Comparison of ENCODE assay signal across 8 mouse cellular contexts in genomic region chr7:25181331-25181790, GRCm38 (mm10). TPM values are rescaled to one million over a fixed set of nuclear protein-coding genes. Genes with fewer than 3 reads are reported as not detected.
DNase-seq lines count a peak whose midpoint lies in the region; ATAC-seq and TF ChIP-seq lines count a peak whose summit lies in the region.

No protein-coding gene starts in this region.

- TF ChIP-seq CTCF in lung, postnatal 0 days (IDR thresholded peaks at IDR 0.05) = peak; percentile 76
- peak; percentile 74 for TF ChIP-seq CTCF in olfactory bulb, adult 2 months (IDR thresholded peaks at IDR 0.05; ENCODE audit: insufficient read depth, low read depth, low read length)

- peak overlapping the region; percentile 47 for H3K4me2 ChIP-seq in forebrain, embryonic 14.5 days (ENCODE audit: low read length)
- 0 out of 2 replicates have a peak overlapping the region, but pooled peaks have one; percentile 8 for H3K4me2 ChIP-seq in intestine, embryonic 14.5 days (ENCODE audit: low read length)
- no peak overlapping the region for H3K4me2 ChIP-seq in lung, postnatal 0 days (replicated peaks; ENCODE audit: low read depth, low read length)

- peak; percentile 36 for DNase-seq in right cerebral cortex, postnatal 14 days
- no peak for DNase-seq in right cerebral cortex, postnatal 4 days
- DNase-seq in brain, adult 2 months (ENCODE audit: low read depth, low spot score) = peak; percentile 43
- peak; percentile 47 for DNase-seq in forebrain, embryonic 14.5 days (ENCODE audit: low spot score)
- DNase-seq in intestine, embryonic 14.5 days (ENCODE audit: low spot score) = peak; percentile 67
- peak; percentile 47 for DNase-seq in lung, postnatal 0 days (ENCODE audit: low spot score)
- no peak for DNase-seq in ovary, postnatal 36 days (ENCODE audit: low spot score)

- no peak for TF ChIP-seq EP300 in lung, postnatal 0 days (IDR thresholded peaks at IDR 0.05)

- WGBS in forebrain, embryonic 14.5 days = under 1% methylated on average over 15 of the region's 15 CpGs
- 2% methylated on average over 15 of the region's 15 CpGs for WGBS in intestine, embryonic 14.5 days
- under 1% methylated on average over 13 of the region's 15 CpGs for WGBS in lung, postnatal 0 days
- WGBS in olfactory bulb, adult 2 months = 2% methylated on average over 15 of the region's 15 CpGs

- peaks cover 12% of the 10 kb centered on the region; the same call in 1 of the 2 replicates for H3K4me1 ChIP-seq in forebrain, embryonic 14.5 days (ENCODE audit: control insufficient read depth, insufficient read depth, low read length)
- H3K4me1 ChIP-seq in intestine, embryonic 14.5 days (replicated peaks; ENCODE audit: control insufficient read depth, insufficient read depth, low read length) = peaks cover 9% of the 10 kb centered on the region; the same call in 1 of the 2 replicates
- H3K4me1 ChIP-seq in lung, postnatal 0 days (ENCODE audit: insufficient read depth, low read depth, low read length) = no peaks in the 10 kb centered on the region
- H3K4me1 ChIP-seq in olfactory bulb, adult 2 months (ENCODE audit: control insufficient read depth, insufficient read depth, low read length) = peaks cover 20% of the 10 kb centered on the region

- H3K36me3 ChIP-seq in forebrain, embryonic 14.5 days (ENCODE audit: control insufficient read depth, insufficient read depth, low read length) = no peaks in the 10 kb centered on the region
- no peaks in the 10 kb centered on the region for H3K36me3 ChIP-seq in intestine, embryonic 14.5 days (ENCODE audit: control insufficient read depth, insufficient read depth, low read length)
- H3K36me3 ChIP-seq in lung, postnatal 0 days (ENCODE audit: insufficient read depth, low read length) = no peaks in the 10 kb centered on the region

- H3K9me3 ChIP-seq in forebrain, embryonic 14.5 days (replicated peaks; ENCODE audit: control insufficient read depth, low read length) = no peaks in the 10 kb centered on the region
- H3K9me3 ChIP-seq in intestine, embryonic 14.5 days (ENCODE audit: control insufficient read depth, low read length) = no peaks in the 10 kb centered on the region
- H3K9me3 ChIP-seq in lung, postnatal 0 days (ENCODE audit: low read length) = no peaks in the 10 kb centered on the region

- H3K27me3 ChIP-seq in forebrain, embryonic 14.5 days (replicated peaks; ENCODE audit: control insufficient read depth, insufficient read depth, low read length) = peaks cover 29% of the 10 kb centered on the region
- peaks cover 78% of the 10 kb centered on the region for H3K27me3 ChIP-seq in intestine, embryonic 14.5 days (replicated peaks; ENCODE audit: control insufficient read depth, insufficient read depth, low read length)
- H3K27me3 ChIP-seq in lung, postnatal 0 days (replicated peaks; ENCODE audit: insufficient read depth, low read length) = peaks cover 73% of the 10 kb centered on the region

- H3K4me3 ChIP-seq in forebrain, embryonic 14.5 days (ENCODE audit: low read depth, low read length) = peak overlapping the region; percentile 22
- H3K4me3 ChIP-seq in intestine, embryonic 14.5 days (ENCODE audit: low read depth, low read length) = no peak overlapping the region
- H3K4me3 ChIP-seq in lung, postnatal 0 days (ENCODE audit: low read depth, low read length) = no peak overlapping the region
- peak overlapping the region; percentile 31 for H3K4me3 ChIP-seq in olfactory bulb, adult 2 months (ENCODE audit: insufficient read depth, low read depth, low read length)

- H3K9ac ChIP-seq in forebrain, embryonic 14.5 days (ENCODE audit: low read length) = peak overlapping the region; percentile 38
- H3K9ac ChIP-seq in intestine, embryonic 14.5 days (ENCODE audit: low read length) = no peak overlapping the region
- no peak overlapping the region for H3K9ac ChIP-seq in lung, postnatal 0 days (replicated peaks; ENCODE audit: low read depth)

- TF ChIP-seq POLR2A in olfactory bulb, adult 2 months (IDR thresholded peaks at IDR 0.05; ENCODE audit: insufficient read depth, low read depth, low read length) = no peak

- H3K27ac ChIP-seq in forebrain, embryonic 14.5 days (ENCODE audit: low read depth, low read length) = no peak overlapping the region
- no peak overlapping the region for H3K27ac ChIP-seq in intestine, embryonic 14.5 days (ENCODE audit: low read depth)
- no peak overlapping the region for H3K27ac ChIP-seq in lung, postnatal 0 days (ENCODE audit: low read length)
- H3K27ac ChIP-seq in olfactory bulb, adult 2 months (ENCODE audit: insufficient read depth, low read depth, low read length) = no peak overlapping the region

- no peak for ATAC-seq in forebrain, embryonic 14.5 days
- ATAC-seq in intestine, embryonic 14.5 days (replicated peaks; ENCODE audit: low FRiP score, low TSS enrichment, low read depth) = no peak
- ATAC-seq in lung, postnatal 0 days = peak; percentile 22; the same call in 1 of the 2 replicates

RNA-seq across cellular contexts. Expression of gene Pou2f2, which starts 1.8 kb away (rescaled TPM):
- polyA plus RNA-seq in forebrain, embryonic 14.5 days (2014; fragmentation: Nextera tagmentation; extraction: Ambion mirVana) = 15.5 and 21.1 TPM in 2 replicates
- 2.1 and 2.2 TPM in 2 replicates for polyA plus RNA-seq in intestine, embryonic 14.5 days (2014; fragmentation: Nextera tagmentation; extraction: Ambion mirVana)
- polyA plus RNA-seq in lung, postnatal 0 days (2015; fragmentation: Nextera tagmentation; extraction: Ambion mirVana) = 0.98 and 1.4 TPM in 2 replicates
- not detected in 2 replicates for polyA plus RNA-seq in olfactory bulb, adult 2 months (2012; ENCODE audit: insufficient read depth, insufficient read length, low replicate concordance, missing spikeins)

RNA-seq across cellular contexts. Expression of gene Dedd2, which starts 39.1 kb away (rescaled TPM):
- 10.8 and 12.5 TPM in 2 replicates for polyA plus RNA-seq in forebrain, embryonic 14.5 days (2014; fragmentation: Nextera tagmentation; extraction: Ambion mirVana)
- 8.0 and 9.0 TPM in 2 replicates for polyA plus RNA-seq in intestine, embryonic 14.5 days (2014; fragmentation: Nextera tagmentation; extraction: Ambion mirVana)
- 15.9 and 18.2 TPM in 2 replicates for polyA plus RNA-seq in lung, postnatal 0 days (2015; fragmentation: Nextera tagmentation; extraction: Ambion mirVana)
- polyA plus RNA-seq in olfactory bulb, adult 2 months (2012; ENCODE audit: insufficient read depth, insufficient read length, low replicate concordance, missing spikeins) = not detected in 2 replicates

RNA-seq across cellular contexts. Expression of gene Zfp526, which starts 39.9 kb away (rescaled TPM):
- 2.3 and 2.8 TPM in 2 replicates for polyA plus RNA-seq in forebrain, embryonic 14.5 days (2014; fragmentation: Nextera tagmentation; extraction: Ambion mirVana)
- polyA plus RNA-seq in intestine, embryonic 14.5 days (2014; fragmentation: Nextera tagmentation; extraction: Ambion mirVana) = 3.9 and 4.2 TPM in 2 replicates
- 1.6 and 2.2 TPM in 2 replicates for polyA plus RNA-seq in lung, postnatal 0 days (2015; fragmentation: Nextera tagmentation; extraction: Ambion mirVana)
- polyA plus RNA-seq in olfactory bulb, adult 2 months (2012; ENCODE audit: insufficient read depth, insufficient read length, low replicate concordance, missing spikeins) = not detected in 2 replicates

RNA-seq across cellular contexts. Expression of gene Gsk3a, which starts 56.3 kb away (rescaled TPM):
- polyA plus RNA-seq in forebrain, embryonic 14.5 days (2014; fragmentation: Nextera tagmentation; extraction: Ambion mirVana) = 20.2 and 20.5 TPM in 2 replicates
- 13.2 and 13.6 TPM in 2 replicates for polyA plus RNA-seq in intestine, embryonic 14.5 days (2014; fragmentation: Nextera tagmentation; extraction: Ambion mirVana)
- 6.7 and 6.8 TPM in 2 replicates for polyA plus RNA-seq in lung, postnatal 0 days (2015; fragmentation: Nextera tagmentation; extraction: Ambion mirVana)
- not detected in 2 replicates for polyA plus RNA-seq in olfactory bulb, adult 2 months (2012; ENCODE audit: insufficient read depth, insufficient read length, low replicate concordance, missing spikeins)

Comparison
In these comparisons a context has a peak if more than half of its experiments do, and no peak if none do; other contexts are left out.
1. DNase-seq: peak in right cerebral cortex, postnatal 14 days (single experiment), brain, adult 2 months (single experiment), forebrain, embryonic 14.5 days (single experiment), intestine, embryonic 14.5 days (single experiment) and lung, postnatal 0 days (single experiment); none in right cerebral cortex, postnatal 4 days (single experiment) and ovary, postnatal 36 days (single experiment).
2. H3K4me3 ChIP-seq: peak in forebrain, embryonic 14.5 days (single experiment) and olfactory bulb, adult 2 months (single experiment); none in intestine, embryonic 14.5 days (single experiment) and lung, postnatal 0 days (single experiment).